Mouse (Mus musculus): ENCODE measurements at regions not wholly inside any gene's neighbourhood (a gene's known extent, or its start where the extent isn't known, plus 50 kb on each side); places are given as distances from the start of the nearest gene placed in this dataset.

- Histone ChIP-seq H3K4me1 (no peaks in the 10 kb centered on the region), H3K27me3 (replicated peaks) (no peaks in the 10 kb centered on the region), H3K4me3 (no peak overlapping the region), H3K9ac (no peak overlapping the region), H3K9me3 (no peaks in the 10 kb centered on the region), H3K27ac (no peak overlapping the region), H3K4me2 (replicated peaks) (no peak overlapping the region), H3K36me3 (no peaks in the 10 kb centered on the region)
- no peak for ATAC-seq (ENCODE audit: low FRiP score, low read depth)
- 93% methylated on average over 3 of the region's 3 CpGs for WGBS
Measured at GRCm38 (mm10) chrX:19148251-19148650, 332.9 kb downstream of the Tex13c3 start.

GRCm38 (mm10) chrX:19112753-19113152, 368.4 kb downstream of the Tex13c3 start:
- Histone ChIP-seq H3K4me1 (no peaks in the 10 kb centered on the region), H3K9me3 (no peaks in the 10 kb centered on the region), H3K4me3 (no peak overlapping the region), H3K36me3 (no peaks in the 10 kb centered on the region), H3K4me2 (replicated peaks) (no peak overlapping the region), H3K27ac (no peak overlapping the region), H3K27me3 (replicated peaks) (no peaks in the 10 kb centered on the region), H3K9ac (no peak overlapping the region)
- WGBS, result 88% methylated on average over 7 of the region's 7 CpGs
- ATAC-seq (ENCODE audit: low FRiP score, low read depth), result no peak

GRCm38 (mm10) chrX:19102911-19103310, 378.2 kb downstream of the Tex13c3 start:
- Histone ChIP-seq H3K4me1 (no peaks in the 10 kb centered on the region), H3K9ac (no peak overlapping the region), H3K27ac (no peak overlapping the region), H3K4me3 (no peak overlapping the region), H3K36me3 (no peaks in the 10 kb centered on the region), H3K27me3 (replicated peaks) (no peaks in the 10 kb centered on the region), H3K9me3 (no peaks in the 10 kb centered on the region), H3K4me2 (replicated peaks) (no peak overlapping the region)
- ATAC-seq (ENCODE audit: low FRiP score, low read depth), result no peak
- 68% methylated on average over 2 of the region's 2 CpGs for WGBS

GRCm38 (mm10) chrX:19095960-19096359, 385.2 kb downstream of the Tex13c3 start:
- no peak for ATAC-seq (ENCODE audit: low FRiP score, low read depth)
- H3K4me1 ChIP-seq, result no peaks in the 10 kb centered on the region
- no peak overlapping the region for H3K9ac ChIP-seq
- no peaks in the 10 kb centered on the region for H3K27me3 ChIP-seq (replicated peaks)
- no peak overlapping the region for H3K4me2 ChIP-seq (replicated peaks)
- H3K36me3 ChIP-seq, result no peaks in the 10 kb centered on the region
- H3K27ac ChIP-seq, result no peak overlapping the region
- no peaks in the 10 kb centered on the region for H3K9me3 ChIP-seq
- H3K4me3 ChIP-seq, result no peak overlapping the region

GRCm38 (mm10) chrX:19084435-19084834, 396.7 kb downstream of the Tex13c3 start:
- WGBS, result 88% methylated on average over 1 of the region's 1 CpGs
- H3K9me3 ChIP-seq, result no peaks in the 10 kb centered on the region
- no peak overlapping the region for H3K9ac ChIP-seq
- H3K27me3 ChIP-seq (replicated peaks), result no peaks in the 10 kb centered on the region
- ATAC-seq (ENCODE audit: low FRiP score, low read depth), result no peak
- no peaks in the 10 kb centered on the region for H3K4me1 ChIP-seq
- H3K4me2 ChIP-seq (replicated peaks), result no peak overlapping the region
- H3K27ac ChIP-seq, result no peak overlapping the region
- H3K4me3 ChIP-seq, result no peak overlapping the region
- no peaks in the 10 kb centered on the region for H3K36me3 ChIP-seq

- whole genome bisulfite sequencing, result 65% methylated on average over 2 of the region's 2 CpGs
- Histone ChIP-seq H3K27ac (no peak overlapping the region), H3K4me1 (no peaks in the 10 kb centered on the region), H3K27me3 (replicated peaks) (no peaks in the 10 kb centered on the region), H3K4me2 (replicated peaks) (no peak overlapping the region), H3K9ac (no peak overlapping the region), H3K36me3 (no peaks in the 10 kb centered on the region), H3K9me3 (no peaks in the 10 kb centered on the region), H3K4me3 (no peak overlapping the region)
- no peak for ATAC-seq (ENCODE audit: low FRiP score, low read depth)
Measured at GRCm38 (mm10) chrX:19080021-19080420, 401.1 kb downstream of the Tex13c3 start.

MicroRNAs in the stretch of these regions (microRNA counts, 519-probe panel; counts per million panel counts)
- microRNA mmu-miR-221 (342 counts per million, percentile 67 among the panel's probes with 10 or more counts), microRNA mmu-miR-222 (342 counts per million, percentile 67 among the panel's probes with 10 or more counts)

Small RNA genes lying in the stretch of these regions (microRNA-seq; reads per million reads assigned to microRNA genes)
- gene Mir221, result 105 reads per million, percentile 53 among the genes with 10 or more reads in this experiment
- gene Mir222, result 77.1 reads per million, percentile 47 among the genes with 10 or more reads in this experiment
